Mouse (Mus musculus): Measurements from ENCODE around the gene N4bp2.
"Not testable (repeated sequence)": the region's sequence is repeated elsewhere in the genome, so short reads cannot be mapped to it uniquely, and the experiment has no call there.

The N4bp2 gene

GRCm38 (mm10) chr5:65778986-65779385 is 15.7 kb downstream of the N4bp2 start:
- not testable (repeated sequence) for DNase-seq (ENCODE audit: low read depth, low spot score); H3K36me3 ChIP-seq (ENCODE audit: control insufficient read depth, insufficient read depth, low read length, poor library complexity, severe bottlenecking); H3K27me3 ChIP-seq (ENCODE audit: control insufficient read depth, insufficient read depth, low read length, poor library complexity, severe bottlenecking)

- Histone ChIP-seq H3K27me3 (ENCODE audit: control insufficient read depth, insufficient read depth, low read length, poor library complexity, severe bottlenecking) (no peaks in the 10 kb centered on the region), H3K36me3 (ENCODE audit: control insufficient read depth, insufficient read depth, low read length, poor library complexity, severe bottlenecking) (no peaks in the 10 kb centered on the region)
- no peak for DNase-seq (ENCODE audit: low read depth, low spot score)
Measured at GRCm38 (mm10) chr5:65779401-65780063, 16.2 kb downstream of the N4bp2 start.

GRCm38 (mm10) chr5:65781147-65781715 is 17.9 kb downstream of the N4bp2 start:
- no peaks in the 10 kb centered on the region for H3K27me3 ChIP-seq (ENCODE audit: control insufficient read depth, insufficient read depth, low read length, poor library complexity, severe bottlenecking)
- peak; percentile 63 for DNase-seq (ENCODE audit: low read depth, low spot score)

GRCm38 (mm10) chr5:65781769-65782715 is 18.7 kb downstream of the N4bp2 start:
- no peaks in the 10 kb centered on the region for H3K27me3 ChIP-seq (ENCODE audit: control insufficient read depth, insufficient read depth, low read length, poor library complexity, severe bottlenecking)
- DNase-seq (ENCODE audit: low read depth, low spot score) = peak; percentile 77
- no peaks in the 10 kb centered on the region for H3K36me3 ChIP-seq (ENCODE audit: control insufficient read depth, insufficient read depth, low read length, poor library complexity, severe bottlenecking)

More at GRCm38 (mm10) chr5:65781147-65781715, 17.9 kb downstream of the N4bp2 start:
- H3K36me3 ChIP-seq (ENCODE audit: control insufficient read depth, insufficient read depth, low read length, poor library complexity, severe bottlenecking) = no peaks in the 10 kb centered on the region

- DNase-seq (ENCODE audit: low read depth, low spot score) = peak; percentile 14
- Histone ChIP-seq H3K36me3 (ENCODE audit: control insufficient read depth, insufficient read depth, low read length, poor library complexity, severe bottlenecking) (peaks cover 5% of the 10 kb centered on the region; the same call in 1 of the 2 replicates), H3K27me3 (ENCODE audit: control insufficient read depth, insufficient read depth, low read length, poor library complexity, severe bottlenecking) (no peaks in the 10 kb centered on the region)
Measured at GRCm38 (mm10) chr5:65790604-65791225, 27.4 kb downstream of the N4bp2 start.

- Histone ChIP-seq H3K36me3 (ENCODE audit: control insufficient read depth, insufficient read depth, low read length, poor library complexity, severe bottlenecking) (peaks cover 5% of the 10 kb centered on the region; the same call in 1 of the 2 replicates), H3K27me3 (ENCODE audit: control insufficient read depth, insufficient read depth, low read length, poor library complexity, severe bottlenecking) (no peaks in the 10 kb centered on the region)
- no peak for DNase-seq (ENCODE audit: low read depth, low spot score)
Measured at GRCm38 (mm10) chr5:65794202-65794601, 30.9 kb downstream of the N4bp2 start.

GRCm38 (mm10) chr5:65794702-65795101 is 31.4 kb downstream of the N4bp2 start:
- DNase-seq (ENCODE audit: low read depth, low spot score) = no peak

GRCm38 (mm10) chr5:65795293-65795993 is 32.1 kb downstream of the N4bp2 start:
- no peaks in the 10 kb centered on the region for H3K27me3 ChIP-seq (ENCODE audit: control insufficient read depth, insufficient read depth, low read length, poor library complexity, severe bottlenecking)

More at GRCm38 (mm10) chr5:65794702-65795101, 31.4 kb downstream of the N4bp2 start:
- Histone ChIP-seq H3K36me3 (ENCODE audit: control insufficient read depth, insufficient read depth, low read length, poor library complexity, severe bottlenecking) (peaks cover 5% of the 10 kb centered on the region; the same call in 1 of the 2 replicates), H3K27me3 (ENCODE audit: control insufficient read depth, insufficient read depth, low read length, poor library complexity, severe bottlenecking) (no peaks in the 10 kb centered on the region)

GRCm38 (mm10) chr5:65795994-65796298 is 32.6 kb downstream of the N4bp2 start:
- no peaks in the 10 kb centered on the region for H3K27me3 ChIP-seq (ENCODE audit: control insufficient read depth, insufficient read depth, low read length, poor library complexity, severe bottlenecking)
- DNase-seq (ENCODE audit: low read depth, low spot score) = no peak
- H3K36me3 ChIP-seq (ENCODE audit: control insufficient read depth, insufficient read depth, low read length, poor library complexity, severe bottlenecking) = peaks cover 8% of the 10 kb centered on the region; the same call in 1 of the 2 replicates

More at GRCm38 (mm10) chr5:65795293-65795993, 32.1 kb downstream of the N4bp2 start:
- H3K36me3 ChIP-seq (ENCODE audit: control insufficient read depth, insufficient read depth, low read length, poor library complexity, severe bottlenecking) = peaks cover 7% of the 10 kb centered on the region; the same call in 1 of the 2 replicates
- no peak for DNase-seq (ENCODE audit: low read depth, low spot score)

- peaks cover 19% of the 10 kb centered on the region for H3K36me3 ChIP-seq (ENCODE audit: control insufficient read depth, insufficient read depth, low read length, poor library complexity, severe bottlenecking)
- peak; percentile 81 for DNase-seq (ENCODE audit: low read depth, low spot score)
- no peaks in the 10 kb centered on the region for H3K27me3 ChIP-seq (ENCODE audit: control insufficient read depth, insufficient read depth, low read length, poor library complexity, severe bottlenecking)
Measured at GRCm38 (mm10) chr5:65823601-65824133, 60.3 kb downstream of the N4bp2 start.

GRCm38 (mm10) chr5:65826476-65826875 is 63.2 kb downstream of the N4bp2 start:
- H3K27me3 ChIP-seq (ENCODE audit: control insufficient read depth, insufficient read depth, low read length, poor library complexity, severe bottlenecking) = no peaks in the 10 kb centered on the region
- DNase-seq (ENCODE audit: low read depth, low spot score) = no peak
- H3K36me3 ChIP-seq (ENCODE audit: control insufficient read depth, insufficient read depth, low read length, poor library complexity, severe bottlenecking) = peaks cover 22% of the 10 kb centered on the region

GRCm38 (mm10) chr5:65827102-65827501 is 63.8 kb downstream of the N4bp2 start:
- H3K27me3 ChIP-seq (ENCODE audit: control insufficient read depth, insufficient read depth, low read length, poor library complexity, severe bottlenecking) = no peaks in the 10 kb centered on the region
- DNase-seq (ENCODE audit: low read depth, low spot score) = no peak

GRCm38 (mm10) chr5:65828261-65828660 is 64.9 kb downstream of the N4bp2 start:
- Histone ChIP-seq H3K36me3 (ENCODE audit: control insufficient read depth, insufficient read depth, low read length, poor library complexity, severe bottlenecking) (peaks cover 17% of the 10 kb centered on the region), H3K27me3 (ENCODE audit: control insufficient read depth, insufficient read depth, low read length, poor library complexity, severe bottlenecking) (no peaks in the 10 kb centered on the region)
- DNase-seq (ENCODE audit: low read depth, low spot score) = no peak

More at GRCm38 (mm10) chr5:65827102-65827501, 63.8 kb downstream of the N4bp2 start:
- peaks cover 20% of the 10 kb centered on the region for H3K36me3 ChIP-seq (ENCODE audit: control insufficient read depth, insufficient read depth, low read length, poor library complexity, severe bottlenecking)

GRCm38 (mm10) chr5:65829059-65829458 is 65.7 kb downstream of the N4bp2 start:
- Histone ChIP-seq H3K27me3 (ENCODE audit: control insufficient read depth, insufficient read depth, low read length, poor library complexity, severe bottlenecking) (no peaks in the 10 kb centered on the region), H3K36me3 (ENCODE audit: control insufficient read depth, insufficient read depth, low read length, poor library complexity, severe bottlenecking) (peaks cover 16% of the 10 kb centered on the region)
- DNase-seq (ENCODE audit: low read depth, low spot score) = no peak
